Mouse (Mus musculus) myocyte (in vitro differentiated cells): ENCODE results near the gene Galnt13. TPM values are rescaled to one million over a fixed set of nuclear protein-coding genes. Genes with fewer than 3 reads are reported as not detected.

Source experiments
- H3K27me3 ChIP-seq: one replicate; pipeline ENCODE4 v1.6.1; 2011; ENCODE audit not compliant: control insufficient read depth, insufficient read depth, insufficient read length
- H3K36me3 ChIP-seq: one replicate; pipeline ENCODE4 v1.6.1; 2011; ENCODE audit not compliant: control insufficient read depth, insufficient read depth
- H3K4me2 ChIP-seq: one replicate; pipeline ENCODE4 v1.6.1; 2011; ENCODE audit warnings: low read depth, control low read depth
- H3K4me3 ChIP-seq: one replicate; pipeline ENCODE4 v1.5.1; 2011; ENCODE audit warnings: mild to moderate bottlenecking, control low read depth, moderate library complexity
- H3K79me2 ChIP-seq: one replicate; pipeline ENCODE4 v1.6.1; 2011; ENCODE audit not compliant: control insufficient read depth, insufficient read depth
- H3ac ChIP-seq: one replicate; pipeline ENCODE4 v1.6.1; 2011; ENCODE audit not compliant: control insufficient read depth, insufficient read length
- CEBPB ChIP-seq: IDR thresholded peaks from 2 replicates; pipeline ENCODE4 v1.6.1; 2011; ENCODE audit warnings: mild to moderate bottlenecking, moderate library complexity; ENCODE audit not compliant: poor library complexity, insufficient read depth, severe bottlenecking
- E2F4 ChIP-seq: IDR thresholded peaks from one replicate; pipeline ENCODE4 v1.6.1; 2011; ENCODE audit warnings: mild to moderate bottlenecking, control low read depth, moderate library complexity; ENCODE audit not compliant: insufficient read depth
- MAX ChIP-seq: IDR thresholded peaks from one replicate; pipeline ENCODE4 v1.6.1; 2011; ENCODE audit warnings: low read depth, mild to moderate bottlenecking, control low read depth
- MYOD1 ChIP-seq, 3 experiments: IDR thresholded peaks; one replicate each; pipeline ENCODE4 v1.6.1; 2011; ENCODE audit warnings: control low read depth in 2 of 3, low read depth in 2 of 3, mild to moderate bottlenecking in 2 of 3, moderate library complexity in 1 of 3; ENCODE audit not compliant: insufficient read length in 2 of 3, control insufficient read depth in 1 of 3
- MYOG ChIP-seq, 3 experiments: IDR thresholded peaks; one replicate each; pipeline ENCODE4 v1.6.1; 2011; ENCODE audit warnings: control low read depth in 2 of 3, low read depth in 2 of 3, mild to moderate bottlenecking in 2 of 3; ENCODE audit not compliant: insufficient read length in 2 of 3, control insufficient read depth in 1 of 3, insufficient read depth in 1 of 3
- POLR2A ChIP-seq: IDR thresholded peaks from one replicate; pipeline ENCODE4 v1.6.1; 2011; ENCODE audit warnings: low read depth, mild to moderate bottlenecking, control low read depth, moderate library complexity; ENCODE audit not compliant: insufficient read length
- POLR2AphosphoS2 ChIP-seq: IDR thresholded peaks from one replicate; pipeline ENCODE4 v1.6.1; 2011; ENCODE audit warnings: low read depth, control low read depth; ENCODE audit not compliant: insufficient read length
- REST ChIP-seq: IDR thresholded peaks from one replicate; pipeline ENCODE4 v1.6.1; 2011; ENCODE audit warnings: mild to moderate bottlenecking, control low read depth, moderate library complexity; ENCODE audit not compliant: insufficient read depth, insufficient read length
- SRF ChIP-seq: IDR thresholded peaks from one replicate; pipeline ENCODE4 v1.6.1; 2011; ENCODE audit warnings: low read depth; ENCODE audit not compliant: control insufficient read depth, insufficient read length
- TCF12 ChIP-seq: IDR thresholded peaks from one replicate; pipeline ENCODE4 v1.6.1; 2011; ENCODE audit warnings: mild to moderate bottlenecking, control low read depth; ENCODE audit not compliant: poor library complexity, insufficient read depth, severe bottlenecking
- TCF3 ChIP-seq: IDR thresholded peaks from one replicate; pipeline ENCODE4 v1.6.1; 2011; ENCODE audit warnings: low read depth, control low read depth; ENCODE audit not compliant: insufficient read length
- USF1 ChIP-seq: IDR thresholded peaks from one replicate; pipeline ENCODE4 v1.6.1; 2011; ENCODE audit warnings: low read depth, mild to moderate bottlenecking, control low read depth, moderate library complexity
- polyA plus RNA-seq: library from polyadenylated mRNA; unstranded; fragments of >200 nt; fragmentation: generic; extraction: Trizol; gene quantifications from one replicate; pipeline ENCODE4 v1.2.1, GENCODE M21; 2012; ENCODE audit warnings: missing spikeins

The Galnt13 gene
- polyA plus RNA-seq, 1 experiment, result not detected

- no peak overlapping the region for H3ac ChIP-seq
- H3K79me2 ChIP-seq, result no peaks in the 10 kb centered on the region
- H3K27me3 ChIP-seq, result no peaks in the 10 kb centered on the region
- no peak for TF ChIP-seq MYOD1 (IDR thresholded peaks at IDR 0.05; ENCODE audit: control insufficient read depth in 1 of 3, insufficient read length in 2 of 3, low read depth in 2 of 3)
- no peak for TF ChIP-seq POLR2AphosphoS2
- no peak for TF ChIP-seq USF1
- TF ChIP-seq REST, result no peak
- no peak for TF ChIP-seq E2F4
- TF ChIP-seq CEBPB, result no peak
- no peak for TF ChIP-seq SRF
- no peak for TF ChIP-seq TCF12
- no peak for TF ChIP-seq MYOG (IDR thresholded peaks at IDR 0.05; ENCODE audit: control insufficient read depth in 1 of 3, insufficient read depth in 1 of 3, insufficient read length in 2 of 3, low read depth in 2 of 3)
- TF ChIP-seq TCF3, result no peak
- TF ChIP-seq MAX, result no peak
- no peak for TF ChIP-seq POLR2A
- no peak overlapping the region for H3K4me3 ChIP-seq
- H3K36me3 ChIP-seq, result no peaks in the 10 kb centered on the region
- no peak overlapping the region for H3K4me2 ChIP-seq
Observed at GRCm38 (mm10) chr2:54906282-54907060, 470.4 kb downstream of the Galnt13 start.

- Histone ChIP-seq H3K4me3 (no peak overlapping the region), H3K79me2 (no peaks in the 10 kb centered on the region), H3K27me3 (no peaks in the 10 kb centered on the region), H3ac (no peak overlapping the region), H3K4me2 (no peak overlapping the region), H3K36me3 (no peaks in the 10 kb centered on the region)
- TF ChIP-seq POLR2AphosphoS2, result no peak
- TF ChIP-seq USF1, result no peak
- TF ChIP-seq MYOG (IDR thresholded peaks at IDR 0.05; ENCODE audit: control insufficient read depth in 1 of 3, insufficient read depth in 1 of 3, insufficient read length in 2 of 3, low read depth in 2 of 3), result no peak
- no peak for TF ChIP-seq MAX
- no peak for TF ChIP-seq TCF12
- no peak for TF ChIP-seq MYOD1 (IDR thresholded peaks at IDR 0.05; ENCODE audit: control insufficient read depth in 1 of 3, insufficient read length in 2 of 3, low read depth in 2 of 3)
- TF ChIP-seq E2F4, result no peak
- TF ChIP-seq POLR2A, result no peak
- no peak for TF ChIP-seq SRF
- no peak for TF ChIP-seq REST
- no peak for TF ChIP-seq CEBPB
- TF ChIP-seq TCF3, result no peak
Observed at GRCm38 (mm10) chr2:54915088-54915670, 479.1 kb downstream of the Galnt13 start.

DNA sequence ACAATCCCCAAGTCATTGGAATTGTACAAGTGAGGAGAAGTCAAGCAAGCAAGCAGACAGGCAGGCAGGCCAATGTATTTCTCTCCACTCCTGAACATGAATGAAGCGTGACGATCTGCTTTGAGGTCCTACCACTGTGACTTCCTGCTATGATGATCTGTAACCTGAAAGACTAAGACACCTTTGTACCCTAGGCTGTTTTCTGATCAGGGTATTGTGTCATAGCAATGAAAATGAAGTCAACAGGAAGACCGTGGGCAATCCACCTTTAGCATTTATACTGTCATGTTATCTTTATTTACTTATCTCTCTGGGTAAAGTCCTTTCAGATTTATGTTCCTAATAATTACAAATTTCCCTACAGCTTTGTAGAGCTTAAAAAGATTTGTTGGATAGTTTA, 500.3 kb downstream of the Galnt13 start:
- no peak overlapping the region for H3K4me3 ChIP-seq
- H3K27me3 ChIP-seq, result no peaks in the 10 kb centered on the region
- no peak for TF ChIP-seq TCF12
- no peak for TF ChIP-seq MYOD1 (IDR thresholded peaks at IDR 0.05; ENCODE audit: control insufficient read depth in 1 of 3, insufficient read length in 2 of 3, low read depth in 2 of 3)
- TF ChIP-seq TCF3, result no peak
- no peak for TF ChIP-seq SRF
- no peak for TF ChIP-seq REST
- TF ChIP-seq USF1, result no peak
- TF ChIP-seq MYOG (IDR thresholded peaks at IDR 0.05; ENCODE audit: control insufficient read depth in 1 of 3, insufficient read depth in 1 of 3, insufficient read length in 2 of 3, low read depth in 2 of 3), result no peak
- TF ChIP-seq POLR2AphosphoS2, result no peak
- TF ChIP-seq E2F4, result no peak
- TF ChIP-seq CEBPB, result no peak
- no peak for TF ChIP-seq MAX
- no peak for TF ChIP-seq POLR2A
- H3ac ChIP-seq, result no peak overlapping the region
- H3K79me2 ChIP-seq, result no peaks in the 10 kb centered on the region
- no peak overlapping the region for H3K4me2 ChIP-seq
- no peaks in the 10 kb centered on the region for H3K36me3 ChIP-seq

- no peaks in the 10 kb centered on the region for H3K79me2 ChIP-seq
- H3K4me3 ChIP-seq, result no peak overlapping the region
- no peak overlapping the region for H3ac ChIP-seq
- H3K4me2 ChIP-seq, result no peak overlapping the region
- no peaks in the 10 kb centered on the region for H3K27me3 ChIP-seq
- TF ChIP-seq POLR2AphosphoS2 (no peak), USF1 (no peak), TCF3 (no peak), CEBPB (no peak), SRF (no peak), E2F4 (no peak), MYOG (IDR thresholded peaks at IDR 0.05; ENCODE audit: control insufficient read depth in 1 of 3, insufficient read depth in 1 of 3, insufficient read length in 2 of 3, low read depth in 2 of 3) (no peak), POLR2A (no peak), MAX (no peak), REST (no peak), TCF12 (no peak), MYOD1 (IDR thresholded peaks at IDR 0.05; ENCODE audit: control insufficient read depth in 1 of 3, insufficient read length in 2 of 3, low read depth in 2 of 3) (no peak)
- no peaks in the 10 kb centered on the region for H3K36me3 ChIP-seq
Observed at GRCm38 (mm10) chr2:54937306-54937705, 501.2 kb downstream of the Galnt13 start.
